Mouse (Mus musculus): Measurements from ENCODE around the gene Chd9. TPM values are rescaled to one million over a fixed set of nuclear protein-coding genes. Genes with fewer than 3 reads are reported as not detected.

Chd9 gene
- 47.7 and 52.0 TPM in 2 replicates for polyA plus RNA-seq (2014; fragmentation: Nextera tagmentation; extraction: Ambion mirVana)

DNA sequence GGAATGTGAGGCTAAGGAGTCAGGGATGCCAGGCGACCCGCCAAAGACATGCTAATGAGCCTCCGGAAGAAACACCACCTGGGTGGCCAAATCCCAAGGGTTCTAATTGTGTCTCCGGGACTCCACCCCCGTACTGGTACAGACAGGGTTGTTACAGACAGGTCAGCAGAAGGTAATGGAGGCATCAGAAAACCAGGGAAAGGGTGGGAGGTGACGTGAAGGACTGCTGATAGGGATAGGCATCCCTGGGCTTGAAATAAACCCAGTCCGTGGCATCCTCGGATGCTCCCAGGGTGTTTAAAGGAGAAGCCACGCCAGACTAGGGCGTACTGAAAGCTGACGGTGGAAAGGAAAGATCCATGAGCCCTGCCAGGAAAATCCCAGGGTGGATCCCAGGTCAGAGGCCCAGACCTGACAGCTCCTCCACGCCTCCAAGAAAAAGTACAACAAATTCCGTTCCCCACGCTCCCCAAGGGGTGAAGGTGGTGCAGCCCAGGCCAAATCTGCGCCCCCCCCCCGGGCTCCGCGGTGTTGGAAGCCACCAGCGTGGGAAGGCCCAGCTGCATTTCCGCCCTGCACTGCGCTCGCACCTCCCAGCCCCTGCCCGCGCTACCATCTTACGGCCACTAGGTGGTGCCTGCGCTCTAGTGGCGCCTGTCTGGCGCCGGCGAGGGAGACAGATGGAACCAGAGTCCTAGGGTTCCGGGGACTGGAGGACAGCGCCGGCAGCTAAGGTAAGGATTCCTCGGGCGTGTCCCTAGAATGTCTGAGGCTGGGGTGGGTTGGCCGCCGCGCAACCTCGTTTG, at the start of gene Chd9:
Gene Chd9, plus strand, starts transcription at position 172 of the 806 bp plus-strand sequence.
- Histone ChIP-seq H3K4me3 (ENCODE audit: low read depth, low read length) (peak within 1 kb of the TSS; percentile 23), H3K4me2 (ENCODE audit: low read depth, low read length, severe bottlenecking) (peak within 1 kb of the TSS; percentile 78), H3K36me3 (ENCODE audit: control insufficient read depth, insufficient read depth, low read length) (no peaks in the 10 kb centered on the region), H3K9me3 (ENCODE audit: control insufficient read depth, low read length) (no peaks in the 10 kb centered on the region), H3K27ac (ENCODE audit: low read depth, low read length) (0 out of 2 replicates have a peak within 1 kb of the TSS, but pooled peaks have one; percentile 18), H3K9ac (ENCODE audit: low read length) (peak within 1 kb of the TSS; percentile 69), H3K27me3 (ENCODE audit: control insufficient read depth, insufficient read depth, low read length) (no peaks in the 10 kb centered on the region), H3K4me1 (replicated peaks; ENCODE audit: control insufficient read depth, insufficient read depth, low read length) (peaks cover 10% of the 10 kb centered on the region)
- DNase-seq (ENCODE audit: low spot score) = peak; percentile 97
- WGBS = under 1% methylated on average over 37 of the region's 39 CpGs
- peak; percentile 92 for ATAC-seq (replicated peaks; ENCODE audit: low FRiP score)

DNA sequence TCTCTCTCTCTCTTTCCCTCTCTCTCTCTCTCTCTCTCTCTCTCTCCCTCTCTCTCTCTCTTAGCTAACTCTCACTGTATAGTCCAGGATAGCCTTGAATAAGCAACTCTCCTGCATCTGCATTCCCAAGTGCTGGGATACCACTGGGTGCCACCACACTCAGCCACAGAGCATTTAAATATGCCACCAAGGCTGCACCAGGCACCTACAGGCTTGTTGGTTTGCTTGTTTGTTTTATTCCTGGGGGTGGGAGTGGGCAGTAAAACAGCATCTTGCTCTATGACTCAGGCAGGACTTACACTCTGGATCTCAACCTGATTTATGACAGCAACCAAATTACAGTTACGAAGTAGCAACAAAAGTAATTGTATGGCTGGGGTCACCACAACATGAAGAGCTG, 36.5 kb upstream of the Chd9 start:
- ATAC-seq (replicated peaks; ENCODE audit: low FRiP score) (no peak), DNase-seq (ENCODE audit: low spot score) (no peak)
- Histone ChIP-seq H3K4me3 (ENCODE audit: low read depth, low read length) (no peak overlapping the region), H3K27ac (ENCODE audit: low read depth, low read length) (no peak overlapping the region), H3K36me3 (ENCODE audit: control insufficient read depth, insufficient read depth, low read length) (no peaks in the 10 kb centered on the region), H3K9me3 (ENCODE audit: control insufficient read depth, low read length) (no peaks in the 10 kb centered on the region), H3K4me2 (ENCODE audit: low read depth, low read length, severe bottlenecking) (no peak overlapping the region), H3K27me3 (ENCODE audit: control insufficient read depth, insufficient read depth, low read length) (no peaks in the 10 kb centered on the region), H3K9ac (ENCODE audit: low read length) (no peak overlapping the region), H3K4me1 (replicated peaks; ENCODE audit: control insufficient read depth, insufficient read depth, low read length) (no peaks in the 10 kb centered on the region; the same call in 1 of the 2 replicates)
- 93% methylated on average over 1 of the region's 1 CpGs for WGBS

DNA sequence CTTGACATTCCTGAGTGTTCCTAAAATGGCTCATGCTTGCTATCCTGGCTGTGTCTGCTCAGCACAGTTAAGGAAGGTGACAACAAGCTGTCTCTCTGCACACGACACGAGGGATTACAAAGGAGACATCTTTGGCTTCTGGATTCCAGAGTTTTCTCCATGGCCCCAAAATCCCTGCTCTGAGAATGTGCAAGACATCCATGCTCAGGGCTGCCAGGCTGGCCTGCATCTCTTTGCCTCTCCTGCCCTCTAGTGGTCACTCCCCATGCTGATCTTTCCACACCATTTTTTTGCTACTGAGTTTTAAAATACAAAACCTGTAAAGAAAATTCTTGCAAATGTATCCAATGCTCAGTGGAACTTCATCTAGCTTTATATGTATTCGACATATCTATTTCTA, 34.4 kb upstream of the Chd9 start:
- ATAC-seq (replicated peaks; ENCODE audit: low FRiP score) = 0 out of 2 replicates have a peak, but pooled peaks have one; percentile 36
- Histone ChIP-seq H3K9me3 (ENCODE audit: control insufficient read depth, low read length) (no peaks in the 10 kb centered on the region), H3K4me2 (ENCODE audit: low read depth, low read length, severe bottlenecking) (no peak overlapping the region), H3K27ac (ENCODE audit: low read depth, low read length) (no peak overlapping the region), H3K36me3 (ENCODE audit: control insufficient read depth, insufficient read depth, low read length) (no peaks in the 10 kb centered on the region), H3K4me1 (replicated peaks; ENCODE audit: control insufficient read depth, insufficient read depth, low read length) (no peaks in the 10 kb centered on the region; the same call in 1 of the 2 replicates), H3K9ac (ENCODE audit: low read length) (no peak overlapping the region), H3K27me3 (ENCODE audit: control insufficient read depth, insufficient read depth, low read length) (no peaks in the 10 kb centered on the region), H3K4me3 (ENCODE audit: low read depth, low read length) (no peak overlapping the region)
- DNase-seq (ENCODE audit: low spot score) = peak; percentile 85
- WGBS = 8% methylated on average over 3 of the region's 3 CpGs

DNA sequence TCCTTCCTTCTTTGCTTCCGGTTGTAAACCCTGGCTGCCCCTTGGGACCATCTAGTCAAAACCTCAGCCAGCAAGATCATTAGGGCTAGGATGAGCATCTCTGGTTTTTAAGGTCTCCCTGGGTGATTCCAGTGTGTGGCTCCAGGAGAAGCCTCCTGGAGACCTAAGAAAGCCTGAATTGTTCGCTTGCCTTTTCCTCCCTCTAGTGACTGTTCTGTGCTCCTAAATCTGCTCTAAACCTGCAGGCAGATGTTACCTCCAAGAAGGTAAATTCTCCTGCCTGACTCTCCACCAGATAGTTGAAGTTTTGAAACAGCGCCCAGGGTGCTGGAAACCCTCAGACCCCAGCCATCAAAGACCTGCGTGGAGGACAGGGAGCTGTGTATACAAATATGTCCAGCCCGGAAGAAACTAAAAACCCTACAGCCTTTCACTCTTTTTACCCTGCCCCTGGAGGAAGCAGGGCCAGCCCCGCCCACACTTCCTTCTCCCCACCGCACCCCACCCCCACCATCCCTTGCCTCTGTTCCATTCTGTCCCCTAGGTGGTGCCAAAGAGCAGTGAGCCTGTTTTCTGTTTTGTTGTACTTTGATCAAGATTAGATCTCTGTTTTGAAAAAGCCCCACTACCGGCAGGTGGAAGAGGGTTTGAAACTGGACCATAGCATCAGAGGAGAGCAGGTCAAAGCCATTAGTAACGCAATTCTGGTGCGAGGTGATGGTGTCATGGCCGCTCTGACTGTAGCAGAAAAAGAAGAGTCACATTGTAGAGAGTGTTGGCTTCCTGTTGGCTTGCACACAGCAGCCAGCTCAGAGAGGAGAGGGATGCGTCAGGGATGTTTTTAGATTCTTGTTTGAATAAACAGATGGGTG, 32.9 kb upstream of the Chd9 start:
- no peak overlapping the region for H3K27ac ChIP-seq (ENCODE audit: low read depth, low read length)
- H3K4me1 ChIP-seq (replicated peaks; ENCODE audit: control insufficient read depth, insufficient read depth, low read length) = no peaks in the 10 kb centered on the region; the same call in 1 of the 2 replicates
- no peaks in the 10 kb centered on the region for H3K36me3 ChIP-seq (ENCODE audit: control insufficient read depth, insufficient read depth, low read length)
- no peaks in the 10 kb centered on the region for H3K27me3 ChIP-seq (ENCODE audit: control insufficient read depth, insufficient read depth, low read length)
- ATAC-seq (replicated peaks; ENCODE audit: low FRiP score) = peak; percentile 44
- DNase-seq (ENCODE audit: low spot score) = peak; percentile 83
- no peaks in the 10 kb centered on the region for H3K9me3 ChIP-seq (ENCODE audit: control insufficient read depth, low read length)
- H3K4me2 ChIP-seq (ENCODE audit: low read depth, low read length, severe bottlenecking) = peak overlapping the region; percentile 15; the same call in 1 of the 2 replicates
- no peak overlapping the region for H3K4me3 ChIP-seq (ENCODE audit: low read depth, low read length)
- WGBS = 11% methylated on average over 12 of the region's 12 CpGs
- peak overlapping the region; percentile 20 for H3K9ac ChIP-seq (ENCODE audit: low read length)

DNA sequence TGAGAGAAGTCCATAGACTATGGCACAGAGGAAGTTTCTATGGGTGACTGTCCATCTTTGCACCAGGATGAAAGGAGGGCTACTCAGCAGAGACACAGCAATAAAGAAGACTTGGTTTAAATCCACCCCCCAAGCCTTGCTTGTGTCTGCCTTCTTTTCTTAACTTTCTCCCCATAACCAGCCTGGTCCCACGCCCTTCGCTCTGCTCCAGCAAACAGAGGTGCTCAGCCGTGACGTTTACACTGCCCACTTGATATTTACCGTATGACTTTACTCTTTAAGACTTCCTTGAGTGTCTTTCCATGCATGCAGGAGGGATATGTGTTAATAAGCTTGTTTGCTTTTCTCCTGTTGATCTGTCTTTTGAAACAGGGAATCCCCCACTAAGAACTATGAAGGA, 28.7 kb upstream of the Chd9 start:
- Histone ChIP-seq H3K27ac (ENCODE audit: low read depth, low read length) (no peak overlapping the region), H3K36me3 (ENCODE audit: control insufficient read depth, insufficient read depth, low read length) (no peaks in the 10 kb centered on the region), H3K4me2 (ENCODE audit: low read depth, low read length, severe bottlenecking) (no peak overlapping the region), H3K4me1 (replicated peaks; ENCODE audit: control insufficient read depth, insufficient read depth, low read length) (no peaks in the 10 kb centered on the region; the same call in 1 of the 2 replicates), H3K27me3 (ENCODE audit: control insufficient read depth, insufficient read depth, low read length) (no peaks in the 10 kb centered on the region), H3K4me3 (ENCODE audit: low read depth, low read length) (no peak overlapping the region), H3K9ac (ENCODE audit: low read length) (no peak overlapping the region), H3K9me3 (ENCODE audit: control insufficient read depth, low read length) (no peaks in the 10 kb centered on the region)
- DNase-seq (ENCODE audit: low spot score) = no peak
- ATAC-seq (replicated peaks; ENCODE audit: low FRiP score) = no peak
- 91% methylated on average over 5 of the region's 5 CpGs for WGBS

DNA sequence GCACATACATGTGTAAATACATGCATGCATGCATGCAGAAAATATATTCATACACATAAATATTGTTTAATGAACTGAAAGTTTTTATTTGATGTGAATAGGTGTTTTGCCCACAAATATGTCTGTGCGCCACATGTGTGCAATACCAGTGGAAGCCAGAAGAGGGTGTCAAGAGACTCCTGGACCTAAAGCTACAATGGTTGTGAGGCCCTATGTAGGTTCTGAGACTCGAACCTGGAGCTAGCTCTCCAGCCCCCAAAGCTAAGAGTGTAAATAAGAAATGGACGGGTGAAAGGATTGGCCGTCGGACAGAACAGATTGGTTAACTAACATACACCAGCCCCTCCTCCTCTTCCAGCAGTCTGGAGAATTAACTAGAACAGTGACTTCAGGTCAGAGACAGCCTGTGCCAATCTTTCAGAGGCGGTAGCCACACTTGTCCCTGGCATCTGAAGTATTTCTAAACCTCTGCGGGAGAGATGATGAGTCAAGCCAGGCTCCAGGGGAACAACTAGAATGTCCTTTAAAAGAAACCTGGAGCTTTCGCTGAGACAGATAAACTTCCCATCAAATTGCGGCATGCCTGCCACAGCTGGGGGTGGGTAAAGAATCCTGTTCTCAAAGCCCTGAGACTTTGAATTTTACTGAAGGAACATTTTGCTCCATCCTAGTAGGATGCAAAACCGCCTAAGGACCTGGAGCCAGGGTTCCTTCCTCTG, 14.4 kb upstream of the Chd9 start:
- H3K27me3 ChIP-seq (ENCODE audit: control insufficient read depth, insufficient read depth, low read length) = no peaks in the 10 kb centered on the region
- DNase-seq (ENCODE audit: low spot score) (no peak), ATAC-seq (replicated peaks; ENCODE audit: low FRiP score) (no peak)
- no peak overlapping the region for H3K4me2 ChIP-seq (ENCODE audit: low read depth, low read length, severe bottlenecking)
- H3K9me3 ChIP-seq (ENCODE audit: control insufficient read depth, low read length) = no peaks in the 10 kb centered on the region
- H3K27ac ChIP-seq (ENCODE audit: low read depth, low read length) = no peak overlapping the region
- WGBS = 85% methylated on average over 10 of the region's 10 CpGs
- no peak overlapping the region for H3K4me3 ChIP-seq (ENCODE audit: low read depth, low read length)
- no peak overlapping the region for H3K9ac ChIP-seq (ENCODE audit: low read length)
- H3K4me1 ChIP-seq (replicated peaks; ENCODE audit: control insufficient read depth, insufficient read depth, low read length) = no peaks in the 10 kb centered on the region
- H3K36me3 ChIP-seq (ENCODE audit: control insufficient read depth, insufficient read depth, low read length) = no peaks in the 10 kb centered on the region

DNA sequence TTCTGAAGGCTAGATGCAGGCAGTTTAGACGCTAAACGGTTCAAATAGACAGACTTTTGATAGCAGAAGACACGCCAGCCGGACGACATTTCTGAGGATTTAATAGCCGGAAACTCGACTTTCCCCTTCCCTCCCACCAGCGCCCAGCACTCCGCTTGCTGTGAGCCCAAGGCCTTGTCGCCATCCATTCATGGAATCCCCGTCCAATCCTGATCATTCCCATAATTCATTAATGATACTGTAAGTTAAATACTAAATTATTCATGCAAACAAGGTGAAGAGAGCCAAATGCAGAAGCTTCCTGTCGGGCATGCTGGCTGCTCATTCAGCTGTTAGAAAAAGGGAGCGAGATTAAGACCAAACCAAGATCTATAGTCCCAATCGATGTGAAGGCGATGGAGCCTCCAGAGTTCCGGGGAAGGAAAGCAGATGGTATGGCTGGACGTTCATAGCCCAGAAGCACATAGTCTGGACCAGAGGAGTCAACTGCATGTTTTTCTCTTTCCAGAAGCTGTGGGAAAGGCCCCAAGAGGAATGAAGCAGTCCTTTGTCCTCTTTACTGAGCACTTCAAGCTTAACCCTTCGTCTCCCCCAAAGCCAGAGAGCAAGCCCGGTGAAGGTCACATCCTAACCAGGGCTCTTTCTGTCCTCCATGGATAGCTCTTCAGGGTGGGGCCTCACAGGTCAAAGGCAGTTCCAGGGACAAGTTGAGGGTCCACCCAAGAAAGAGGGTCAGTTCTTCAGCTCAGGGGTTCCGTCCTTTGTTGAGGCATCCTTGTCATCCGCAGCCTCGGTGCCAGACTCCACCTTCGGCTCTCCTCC, 11.9 kb upstream of the Chd9 start:
- Histone ChIP-seq H3K36me3 (ENCODE audit: control insufficient read depth, insufficient read depth, low read length) (no peaks in the 10 kb centered on the region), H3K9me3 (ENCODE audit: control insufficient read depth, low read length) (no peaks in the 10 kb centered on the region), H3K4me3 (ENCODE audit: low read depth, low read length) (no peak overlapping the region), H3K4me2 (ENCODE audit: low read depth, low read length, severe bottlenecking) (no peak overlapping the region), H3K4me1 (replicated peaks; ENCODE audit: control insufficient read depth, insufficient read depth, low read length) (no peaks in the 10 kb centered on the region), H3K27me3 (ENCODE audit: control insufficient read depth, insufficient read depth, low read length) (no peaks in the 10 kb centered on the region), H3K9ac (ENCODE audit: low read length) (no peak overlapping the region; the same call in 1 of the 2 replicates), H3K27ac (ENCODE audit: low read depth, low read length) (no peak overlapping the region)
- DNase-seq (ENCODE audit: low spot score) (no peak), ATAC-seq (replicated peaks; ENCODE audit: low FRiP score) (no peak)
- WGBS = 80% methylated on average over 23 of the region's 23 CpGs
